Mouse (Mus musculus): Measurements from ENCODE around the gene Flt3.

- TF ChIP-seq CTCF (conservative IDR thresholded peaks at IDR 0.05; ENCODE audit: insufficient read depth, insufficient read length, low read depth, low read length) (no peak), POLR2A (IDR thresholded peaks at IDR 0.05; ENCODE audit: low read depth, low read length) (no peak)
Measured at GRCm38 (mm10) chr5:147423612-147424011, 23.3 kb upstream of the Flt3 start.

Data from kidney, adult 2 months (tissue).